Mouse (Mus musculus): ENCODE results near the gene Rasl12.

Gene Rasl12

GRCm38 (mm10) chr9:65398279-65398678 is at the start of gene Rasl12:
Gene Rasl12 (plus strand): TSS chr9:65398506.
- DNase-seq: peak; percentile 33 to 64

- DNase-seq: no peak
Measured at GRCm38 (mm10) chr9:65353251-65353650, 45.1 kb upstream of the Rasl12 start.

- no peak for DNase-seq
Measured at GRCm38 (mm10) chr9:65356561-65356960, 41.7 kb upstream of the Rasl12 start.

- peak in 1 of 2 experiments; percentile 18 for DNase-seq
Measured at GRCm38 (mm10) chr9:65356971-65357370, 41.3 kb upstream of the Rasl12 start.

- no peak for DNase-seq
Measured at GRCm38 (mm10) chr9:65358956-65359480, 39.3 kb upstream of the Rasl12 start.

GRCm38 (mm10) chr9:65360641-65361448 is 37.5 kb upstream of the Rasl12 start, which contains the start of gene Ubap1l:
Gene Ubap1l (plus strand): TSS chr9:65361041.
- DNase-seq: peak; percentile 50 to 62

GRCm38 (mm10) chr9:65363684-65364083 is 34.6 kb upstream of the Rasl12 start:
- DNase-seq: no peak

- no peak for DNase-seq
Measured at GRCm38 (mm10) chr9:65365721-65366120, 32.6 kb upstream of the Rasl12 start.

GRCm38 (mm10) chr9:65371756-65372155 is 26.6 kb upstream of the Rasl12 start:
- DNase-seq: no peak

GRCm38 (mm10) chr9:65372449-65372848 is 25.9 kb upstream of the Rasl12 start:
- peak in 1 of 2 experiments; percentile 57 for DNase-seq

- no peak for DNase-seq
Measured at GRCm38 (mm10) chr9:65374468-65375162, 23.7 kb upstream of the Rasl12 start.

- no peak for DNase-seq
Measured at GRCm38 (mm10) chr9:65375163-65375934, 23.0 kb upstream of the Rasl12 start.

GRCm38 (mm10) chr9:65381017-65381590 is 17.2 kb upstream of the Rasl12 start:
- no peak for DNase-seq

GRCm38 (mm10) chr9:65382031-65382750 is 16.1 kb upstream of the Rasl12 start:
- DNase-seq: no peak

GRCm38 (mm10) chr9:65382751-65383097 is 15.6 kb upstream of the Rasl12 start:
- no peak for DNase-seq

GRCm38 (mm10) chr9:65384276-65384675 is 14.0 kb upstream of the Rasl12 start:
- DNase-seq: peak in 1 of 2 experiments; percentile 28

GRCm38 (mm10) chr9:65386373-65387140 is 11.7 kb upstream of the Rasl12 start:
- DNase-seq: peak in 1 of 2 experiments; percentile 29

GRCm38 (mm10) chr9:65390752-65391612 is 7.3 kb upstream of the Rasl12 start:
- no peak for DNase-seq

- no peak for DNase-seq
Measured at GRCm38 (mm10) chr9:65391613-65391964, 6.7 kb upstream of the Rasl12 start, which contains the start of gene Kbtbd13. Gene Kbtbd13 (minus strand): TSS chr9:65391652.

All from kidney, adult 8-10 months (tissue).